Mouse (Mus musculus): ENCODE measurements around the gene Slc39a11. TPM values are rescaled to one million over a fixed set of nuclear protein-coding genes. Genes with fewer than 3 reads are reported as not detected.

Gene Slc39a11
- polyA plus RNA-seq, 1 experiment from 2014 or later: 22.4 TPM

- H3K27me3 ChIP-seq: no peaks in the 10 kb centered on the region
- DNase-seq (ENCODE audit: low read depth, low spot score): no peak
- CTCF ChIA-PET: interaction anchor here (0.8 kb wide), 1 partner anchor 32 kb away, joined by 3 read pairs; no protein-coding TSS in a partner anchor
- no peak for ATAC-seq
- POLR2A ChIA-PET: no interaction called here
- in situ Hi-C loops (cut with MboI; ENCODE audit: low pct_unique_long_range_greater_than_20kb): no loop called here
- no peak for TF ChIP-seq CTCF (IDR thresholded peaks at IDR 0.05)
Observed at GRCm38 (mm10) chr11:113330061-113330591, 319.8 kb downstream of the Slc39a11 start.

- ATAC-seq: no peak
- ChIA-PET CTCF (interaction anchor here (0.6 to 1.7 kb wide), 3 partner anchors 14 to 131 kb away, joined by 3 to 6 read pairs (median 3); no protein-coding TSS in a partner anchor), POLR2A (no interaction called here)
- in situ Hi-C loops (cut with MboI; ENCODE audit: low pct_unique_long_range_greater_than_20kb): no loop called here
- TF ChIP-seq CTCF (IDR thresholded peaks at IDR 0.05): no peak
- DNase-seq (ENCODE audit: low read depth, low spot score): no peak
- H3K27me3 ChIP-seq: no peaks in the 10 kb centered on the region
Observed at GRCm38 (mm10) chr11:113327499-113328062, 322.3 kb downstream of the Slc39a11 start.

GRCm38 (mm10) chr11:113326387-113327011 is 323.4 kb downstream of the Slc39a11 start:
- no peaks in the 10 kb centered on the region for H3K27me3 ChIP-seq
- CTCF ChIA-PET: interaction anchor here (0.6 to 1.9 kb wide), 13 partner anchors 10 to 311 kb away, joined by 3 to 13 read pairs (median 4); no protein-coding TSS in a partner anchor
- POLR2A ChIA-PET: no interaction called here

GRCm38 (mm10) chr11:113321601-113322000 is 328.3 kb downstream of the Slc39a11 start:
- in situ Hi-C loops (cut with MboI; ENCODE audit: low pct_unique_long_range_greater_than_20kb): no loop called here
- no peak for TF ChIP-seq CTCF (IDR thresholded peaks at IDR 0.05)
- H3K27me3 ChIP-seq: no peaks in the 10 kb centered on the region
- ATAC-seq (no peak), DNase-seq (ENCODE audit: low read depth, low spot score) (no peak)
- ChIA-PET POLR2A (no interaction called here), CTCF (no interaction called here)

More at GRCm38 (mm10) chr11:113326387-113327011, 323.4 kb downstream of the Slc39a11 start:
- ATAC-seq (peak; percentile 75), DNase-seq (ENCODE audit: low read depth, low spot score) (no peak)
- in situ Hi-C loops (cut with MboI; ENCODE audit: low pct_unique_long_range_greater_than_20kb): no loop called here
- TF ChIP-seq CTCF (IDR thresholded peaks at IDR 0.05): peak; percentile 84

- DNase-seq (ENCODE audit: low read depth, low spot score): no peak
- in situ Hi-C loops (cut with MboI; ENCODE audit: low pct_unique_long_range_greater_than_20kb): no loop called here
- POLR2A ChIA-PET: interaction anchor here (0.9 kb wide), 1 partner anchor 10 kb away, joined by 5 read pairs; no protein-coding TSS in a partner anchor
Observed at GRCm38 (mm10) chr11:113309265-113309951, 340.5 kb downstream of the Slc39a11 start.

GRCm38 (mm10) chr11:113308256-113308941 is 341.5 kb downstream of the Slc39a11 start:
- ChIA-PET CTCF (interaction anchor here (1.6 to 1.8 kb wide), 2 partner anchors 11 kb away, joined by 3 to 8 read pairs; no protein-coding TSS in a partner anchor), POLR2A (no interaction called here)
- no peaks in the 10 kb centered on the region for H3K27me3 ChIP-seq
- DNase-seq (ENCODE audit: low read depth, low spot score): no peak
- ATAC-seq: no peak
- in situ Hi-C loops (cut with MboI; ENCODE audit: low pct_unique_long_range_greater_than_20kb): no loop called here
- no peak for TF ChIP-seq CTCF (IDR thresholded peaks at IDR 0.05)

More at GRCm38 (mm10) chr11:113309265-113309951, 340.5 kb downstream of the Slc39a11 start:
- ATAC-seq: no peak
- no peak for TF ChIP-seq CTCF (IDR thresholded peaks at IDR 0.05)
- H3K27me3 ChIP-seq: no peaks in the 10 kb centered on the region
- CTCF ChIA-PET: interaction anchor here (1.6 kb wide), 1 partner anchor 10 kb away, joined by 3 read pairs; no protein-coding TSS in a partner anchor

- ATAC-seq (no peak), DNase-seq (ENCODE audit: low read depth, low spot score) (no peak)
- no peaks in the 10 kb centered on the region for H3K27me3 ChIP-seq
- CTCF ChIA-PET: no interaction called here
- POLR2A ChIA-PET: no interaction called here
- TF ChIP-seq CTCF (IDR thresholded peaks at IDR 0.05): no peak
- in situ Hi-C loops (cut with MboI; ENCODE audit: low pct_unique_long_range_greater_than_20kb): no loop called here
Observed at GRCm38 (mm10) chr11:113303204-113303603, 346.7 kb downstream of the Slc39a11 start.

GRCm38 (mm10) chr11:113299492-113299891 is 350.4 kb downstream of the Slc39a11 start:
- H3K27me3 ChIP-seq: no peaks in the 10 kb centered on the region
- ATAC-seq: no peak
- CTCF ChIA-PET: no interaction called here
- DNase-seq (ENCODE audit: low read depth, low spot score): no peak
- POLR2A ChIA-PET: no interaction called here
- no peak for TF ChIP-seq CTCF (IDR thresholded peaks at IDR 0.05)
- in situ Hi-C loops (cut with MboI; ENCODE audit: low pct_unique_long_range_greater_than_20kb): loop anchor here (5.0 kb wide), 4 partner anchors 122 to 513 kb away; no protein-coding TSS in a partner anchor

GRCm38 (mm10) chr11:113297765-113298164 is 352.1 kb downstream of the Slc39a11 start:
- peak; percentile 68 for ATAC-seq
- in situ Hi-C loops (cut with MboI; ENCODE audit: low pct_unique_long_range_greater_than_20kb): loop anchor here (5.0 kb wide), 4 partner anchors 120 to 515 kb away; no protein-coding TSS in a partner anchor

More at GRCm38 (mm10) chr11:113297765-113298164, 352.1 kb downstream of the Slc39a11 start:
- no peaks in the 10 kb centered on the region for H3K27me3 ChIP-seq
- peak; percentile 98 for TF ChIP-seq CTCF (IDR thresholded peaks at IDR 0.05)
- POLR2A ChIA-PET: interaction anchor here (0.7 kb wide), 1 partner anchor 36 kb away, joined by 3 read pairs; no protein-coding TSS in a partner anchor
- peak; percentile 44 for DNase-seq (ENCODE audit: low read depth, low spot score)
- CTCF ChIA-PET: interaction anchor here (0.5 to 5.2 kb wide), 21 partner anchors 10 to 335 kb away, joined by 3 to 30 read pairs (median 3); partner anchors contain the start of gene Sstr2
